Mouse (Mus musculus) heart, embryonic 11.5 days (tissue): ENCODE results near the gene Ghrhr. TPM values are rescaled to one million over a fixed set of nuclear protein-coding genes. Genes with fewer than 3 reads are reported as not detected.

Experiments used
- ATAC-seq: fragments of 200-750 bp; cut with Nextera tagmentation; replicated peaks from 2 replicates; pipeline ENCODE4 v1.8.0; 2017; ENCODE audit warnings: moderate library complexity; ENCODE audit not compliant: insufficient number of reproducible peaks, low FRiP score, low TSS enrichment
- H3K27ac ChIP-seq: fragments of 300-500 bp; sonication (generic); 2 replicates; pipeline ENCODE4 v1.5.1; 2014; ENCODE audit warnings: mild to moderate bottlenecking, low read depth, low read length
- H3K27me3 ChIP-seq: fragments of 300-500 bp; sonication (generic); 2 replicates; pipeline ENCODE4 v1.6.1; 2014; ENCODE audit warnings: mild to moderate bottlenecking, low read length, mixed read lengths; ENCODE audit not compliant: control insufficient read depth, insufficient read depth
- H3K36me3 ChIP-seq: fragments of 300-500 bp; sonication (generic); 2 replicates; pipeline ENCODE4 v1.6.1; 2014; ENCODE audit warnings: mild to moderate bottlenecking, low read length, moderate library complexity, mixed read lengths; ENCODE audit not compliant: control insufficient read depth, insufficient read depth
- H3K4me1 ChIP-seq: fragments of 300-500 bp; sonication (generic); 2 replicates; pipeline ENCODE4 v1.6.1; 2014; ENCODE audit warnings: low read length; ENCODE audit not compliant: control insufficient read depth, insufficient read depth
- H3K4me2 ChIP-seq: fragments of 300-500 bp; sonication (generic); 2 replicates; pipeline ENCODE4 v1.6.1; 2014; ENCODE audit warnings: mild to moderate bottlenecking, moderate library complexity
- H3K4me3 ChIP-seq: fragments of 300-500 bp; sonication (generic); 2 replicates; pipeline ENCODE4 v1.5.1; 2014; ENCODE audit warnings: low read depth, low read length
- H3K9ac ChIP-seq: fragments of 300-500 bp; sonication (generic); 2 replicates; pipeline ENCODE4 v1.6.1; 2014; ENCODE audit warnings: mild to moderate bottlenecking, low read depth, low read length, moderate library complexity
- H3K9me3 ChIP-seq: fragments of 300-500 bp; sonication (generic); replicated peaks from 2 replicates; pipeline ENCODE4 v1.6.1; 2016; ENCODE audit warnings: low read length; ENCODE audit not compliant: control insufficient read depth
- WGBS: fragments of 180-500 bp; shearing (Covaris S2); extraction: QIAGEN DNeasy Blood & Tissue Kit; methylation state at CpG from one replicate; pipeline ENCODE4 v1.1.7; 2014; ENCODE audit not compliant: insufficient replicate concordance; 5-methylcytosine and 5-hydroxymethylcytosine counted together
- polyA plus RNA-seq: library from polyadenylated mRNA; unstranded; fragments of >200 nt; fragmentation: Nextera tagmentation; extraction: Ambion mirVana; gene quantifications from 2 replicates; pipeline ENCODE4 v1.2.1, GENCODE M21; 2014

Gene Ghrhr
- polyA plus RNA-seq, 1 experiment from 2014 or later: not detected

GRCm38 (mm10) chr6:55435266-55436159 is 59.4 kb downstream of the Ghrhr start:
- H3K27me3 ChIP-seq: peaks cover 5% of the 10 kb centered on the region
- H3K36me3 ChIP-seq: no peaks in the 10 kb centered on the region
- H3K27ac ChIP-seq: no peak overlapping the region
- no peak overlapping the region for H3K4me2 ChIP-seq
- no peak overlapping the region for H3K4me3 ChIP-seq
- no peak overlapping the region for H3K9ac ChIP-seq
- no peak for ATAC-seq
- H3K9me3 ChIP-seq: no peaks in the 10 kb centered on the region
- 62% methylated on average over 8 of the region's 8 CpGs for WGBS
- no peaks in the 10 kb centered on the region; the same call in 1 of the 2 replicates for H3K4me1 ChIP-seq

- H3K9me3 ChIP-seq: no peaks in the 10 kb centered on the region
These were observed 61.8 kb downstream of the Ghrhr start for GRCm38 (mm10) chr6:55437919-55438318.

More at GRCm38 (mm10) chr6:55437919-55438318, 61.8 kb downstream of the Ghrhr start:
- 27% methylated on average over 3 of the region's 3 CpGs for WGBS
- Histone ChIP-seq H3K4me3 (no peak overlapping the region), H3K4me2 (no peak overlapping the region), H3K4me1 (no peaks in the 10 kb centered on the region; the same call in 1 of the 2 replicates), H3K36me3 (no peaks in the 10 kb centered on the region), H3K9ac (no peak overlapping the region), H3K27me3 (peaks cover 12% of the 10 kb centered on the region), H3K27ac (no peak overlapping the region)
- no peak for ATAC-seq

Other genes with a start within 250 kb of the Ghrhr start
- gene Crhr2, start 243.3 kb upstream of the Ghrhr start, polyA plus RNA-seq: 4.2 and 5.3 TPM in 2 replicates
- gene Inmt, start 201.3 kb upstream of the Ghrhr start, polyA plus RNA-seq: not detected in 2 replicates
- 8.0 and 9.2 TPM in 2 replicates for gene Mindy4, start 172.9 kb upstream of the Ghrhr start, polyA plus RNA-seq
- gene Aqp1, start 39.9 kb upstream of the Ghrhr start, polyA plus RNA-seq: 2.1 and 3.7 TPM in 2 replicates
- gene Adcyap1r1, start 75.7 kb downstream of the Ghrhr start, polyA plus RNA-seq: 2.6 and 3.1 TPM in 2 replicates